Mouse (Mus musculus) stomach, postnatal 0 days (tissue): ENCODE results near the gene Rnf187.

Experiments used
- CTCF ChIP-seq: IDR thresholded peaks from 2 replicates; pipeline ENCODE4 v1.5.1; 2016; ENCODE audit warnings: antibody characterized with exemption, low read depth, mild to moderate bottlenecking, moderate library complexity
- EP300 ChIP-seq: optimal IDR thresholded peaks from 2 replicates; pipeline ENCODE3; 2016; ENCODE audit warnings: antibody characterized with exemption

DNA sequence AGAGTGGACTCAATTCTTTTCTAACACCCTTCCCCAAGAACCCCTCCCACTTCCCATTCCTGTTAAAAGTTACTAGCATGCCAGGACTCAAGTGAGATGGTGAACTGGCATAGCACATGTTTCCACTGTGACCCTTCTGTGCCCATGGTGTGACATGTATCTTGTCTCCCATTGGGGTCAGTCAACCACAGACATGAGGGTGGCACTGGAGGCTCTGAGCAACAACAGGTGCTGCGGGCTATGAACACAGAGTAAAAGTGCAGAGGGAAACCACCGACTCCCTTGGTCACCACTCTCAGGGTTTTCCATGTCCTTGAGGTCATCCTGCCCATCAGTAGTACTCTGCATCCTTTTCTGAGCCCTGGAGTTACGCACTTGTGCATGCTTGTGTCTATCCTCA is 33.1 kb upstream of the Rnf187 start:
- TF ChIP-seq CTCF (no peak), EP300 (no peak)
